Mouse (Mus musculus) ovary, postnatal 14 days (tissue): Measurements from ENCODE around the gene Ubr1.
"Not testable (repeated sequence)": the region's sequence is repeated elsewhere in the genome, so short reads cannot be mapped to it uniquely, and the experiment has no call there.

Experiments
- DNase-seq: peaks from one replicate; pipeline ENCODE4 v3.0.0; 2022; ENCODE audit warnings: low spot score

Ubr1 gene

GRCm38 (mm10) chr2:120970559-120971080 is at the start of gene Ubr1:
Gene Ubr1, minus strand, starts transcription at chr2:120970715.
- peak; percentile 71 for DNase-seq

DNA sequence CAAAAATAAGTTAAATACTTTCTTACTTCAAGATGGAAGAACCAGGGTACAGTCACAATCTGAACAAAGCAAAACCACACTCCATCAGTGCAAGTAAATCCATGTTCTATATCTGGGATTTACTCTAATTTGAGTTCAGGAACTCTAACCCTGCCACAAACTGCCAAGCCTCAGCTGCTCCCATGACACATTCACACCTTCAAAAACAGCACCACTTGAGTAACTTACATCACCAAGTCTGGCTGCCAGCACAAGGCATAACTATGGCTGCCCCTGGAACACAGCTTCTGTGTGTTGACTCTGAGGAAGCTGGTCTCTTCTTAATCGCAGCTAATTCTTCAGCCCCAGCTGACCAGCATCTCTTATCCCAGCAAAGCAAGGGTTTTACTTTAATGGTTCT is 46.6 kb upstream of the Ubr1 start:
- DNase-seq = no peak

- DNase-seq = no peak
These were observed 45.7 kb upstream of the Ubr1 start for GRCm38 (mm10) chr2:121016226-121016625.

DNA sequence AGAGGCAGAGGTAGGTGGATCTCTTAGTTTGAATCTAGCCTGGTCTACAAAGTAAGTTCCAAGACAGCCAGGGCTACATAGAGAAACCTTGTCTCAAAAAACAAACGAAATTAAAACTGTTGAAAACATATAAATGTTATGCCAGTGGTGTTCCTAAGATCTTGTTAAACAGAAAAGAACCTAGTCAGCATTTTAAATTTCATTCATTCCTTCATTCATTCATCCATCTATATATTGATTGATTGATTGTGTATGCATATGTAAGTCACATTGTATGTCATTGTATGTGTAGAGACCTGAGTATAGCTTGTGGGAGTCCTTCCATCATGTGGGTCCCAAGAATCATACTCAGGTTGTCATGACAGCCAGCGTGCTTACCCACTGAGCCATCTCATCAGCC is 45.0 kb upstream of the Ubr1 start:
- no peak for DNase-seq

DNA sequence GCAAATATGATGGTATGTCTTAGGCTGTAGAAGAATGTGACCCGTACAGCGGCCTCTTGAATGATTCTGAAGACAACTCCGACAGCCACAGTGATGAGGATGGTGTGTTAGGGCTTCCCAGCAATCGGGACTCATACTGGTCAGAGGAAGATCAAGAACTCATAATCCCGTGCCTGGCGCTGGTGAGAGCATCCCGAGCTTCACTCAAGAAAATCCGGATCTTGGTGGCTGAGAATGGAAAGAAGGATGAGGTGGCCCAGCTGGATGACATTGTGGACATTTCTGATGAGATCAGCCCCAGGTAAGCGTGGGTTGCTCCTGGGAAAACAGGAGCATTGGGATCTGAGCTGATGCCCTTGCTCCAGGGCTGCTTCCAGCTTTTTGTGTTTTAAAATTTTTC is 42.2 kb upstream of the Ubr1 start:
- DNase-seq = no peak

- no peak for DNase-seq
These were observed 38.7 kb upstream of the Ubr1 start for GRCm38 (mm10) chr2:121009071-121009677.

- no peak for DNase-seq
These were observed 38.1 kb upstream of the Ubr1 start for GRCm38 (mm10) chr2:121008664-121009007.

GRCm38 (mm10) chr2:121007925-121008663 is 37.6 kb upstream of the Ubr1 start, which contains the start of gene Ccndbp1:
Gene Ccndbp1, plus strand, starts transcription at chr2:121008403.
- DNase-seq = peak; percentile 93

DNA sequence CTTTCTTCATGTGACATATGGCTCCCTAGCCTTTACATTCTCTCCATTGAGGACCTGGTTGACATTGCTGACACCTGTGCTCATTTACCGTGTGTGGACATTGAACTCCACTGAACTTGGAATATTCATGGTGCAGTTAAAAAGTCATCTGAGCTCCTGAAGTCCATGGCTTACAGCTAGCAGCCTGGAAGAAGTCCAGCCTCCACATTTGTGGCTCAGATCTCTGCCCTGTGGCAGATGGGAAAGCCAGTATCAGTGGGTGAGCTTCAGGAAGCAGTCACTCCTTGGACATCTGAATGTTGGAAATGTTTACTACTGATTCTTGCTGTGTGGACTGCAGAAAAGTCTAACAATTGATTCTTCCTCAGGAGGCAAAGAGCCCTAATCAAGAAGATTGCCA is 36.5 kb upstream of the Ubr1 start:
- no peak for DNase-seq

DNA sequence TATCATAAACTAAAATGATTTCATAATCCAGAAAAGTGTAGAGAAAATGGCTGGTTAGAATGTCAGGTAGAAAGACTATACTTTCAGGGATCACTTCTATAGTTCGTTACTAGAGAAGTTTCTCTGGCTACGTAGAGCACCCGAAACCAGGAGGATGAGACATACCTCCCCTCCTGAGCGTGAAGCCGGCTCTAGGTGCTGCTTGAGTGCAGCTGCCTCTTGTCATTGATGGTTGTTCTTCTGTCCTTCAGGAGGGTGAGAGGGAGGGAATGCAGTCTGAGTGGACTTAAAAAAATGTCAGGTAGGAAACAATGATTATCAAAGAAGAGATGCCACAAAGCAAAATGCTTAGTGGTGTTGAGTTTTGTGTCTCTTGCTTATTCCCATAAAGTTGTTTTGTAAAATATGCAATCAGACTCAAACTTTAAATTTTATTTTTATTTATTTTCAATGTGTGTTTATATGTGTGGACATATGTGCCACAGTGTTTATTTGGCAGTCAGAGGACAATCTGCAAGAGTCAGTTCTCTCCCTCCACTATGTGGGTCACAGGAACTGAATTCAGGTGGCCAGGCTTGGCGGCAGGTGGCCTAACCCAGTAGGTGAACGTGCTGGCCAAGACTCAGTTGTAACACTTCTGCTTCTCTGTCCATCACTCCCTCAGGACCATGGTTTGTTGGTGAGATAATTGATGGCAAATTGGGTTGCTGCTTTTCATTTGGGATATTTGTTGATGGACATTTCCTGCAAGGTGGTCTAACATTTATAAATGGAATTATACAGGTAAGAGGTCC is 33.7 kb upstream of the Ubr1 start:
- DNase-seq = no peak

DNA sequence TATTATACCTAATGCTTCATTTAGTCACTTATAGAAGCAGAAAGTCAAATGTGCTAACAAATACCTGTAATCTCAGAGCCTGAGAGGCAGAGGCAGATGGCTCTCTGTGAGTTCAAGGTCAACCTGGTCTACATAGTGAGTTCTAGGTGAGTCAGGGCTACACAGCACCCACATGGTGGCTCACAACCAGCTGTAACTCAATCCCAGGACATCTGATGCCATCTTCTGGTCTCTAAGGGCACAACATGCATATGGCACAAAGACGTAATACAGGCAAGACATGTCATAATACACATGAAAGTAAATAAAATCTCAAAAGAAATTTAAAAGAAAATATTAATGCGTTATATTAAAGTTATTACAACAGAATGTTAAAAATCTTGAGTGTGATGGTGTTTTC is 33.1 kb upstream of the Ubr1 start:
- DNase-seq = no peak

- no peak for DNase-seq
These were observed 28.3 kb upstream of the Ubr1 start for GRCm38 (mm10) chr2:120998863-120999262.

DNA sequence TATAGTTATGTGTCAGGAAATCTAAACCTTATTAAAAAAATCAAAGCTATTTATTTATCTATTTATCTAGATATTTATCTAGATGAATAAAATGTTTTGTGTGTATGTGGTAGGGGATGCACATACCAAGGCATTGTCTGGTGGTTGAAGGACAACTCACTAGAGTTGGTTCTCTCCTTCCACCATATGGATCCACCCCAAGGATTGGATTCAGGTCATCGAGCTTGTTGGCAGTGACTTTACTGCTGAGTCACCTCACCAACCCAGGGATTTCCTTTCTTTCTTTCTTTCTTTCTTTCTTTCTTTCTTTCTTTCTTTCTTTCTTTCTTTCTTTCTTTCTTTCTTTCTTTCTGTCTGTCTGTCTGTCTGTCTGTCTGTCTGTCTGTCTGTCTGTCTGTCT is 26.1 kb upstream of the Ubr1 start:
- not testable (repeated sequence) for DNase-seq

- no peak for DNase-seq
These were observed 20.7 kb upstream of the Ubr1 start for GRCm38 (mm10) chr2:120991196-120991595.

- DNase-seq = no peak
These were observed 14.7 kb upstream of the Ubr1 start for GRCm38 (mm10) chr2:120985241-120985640.

DNA sequence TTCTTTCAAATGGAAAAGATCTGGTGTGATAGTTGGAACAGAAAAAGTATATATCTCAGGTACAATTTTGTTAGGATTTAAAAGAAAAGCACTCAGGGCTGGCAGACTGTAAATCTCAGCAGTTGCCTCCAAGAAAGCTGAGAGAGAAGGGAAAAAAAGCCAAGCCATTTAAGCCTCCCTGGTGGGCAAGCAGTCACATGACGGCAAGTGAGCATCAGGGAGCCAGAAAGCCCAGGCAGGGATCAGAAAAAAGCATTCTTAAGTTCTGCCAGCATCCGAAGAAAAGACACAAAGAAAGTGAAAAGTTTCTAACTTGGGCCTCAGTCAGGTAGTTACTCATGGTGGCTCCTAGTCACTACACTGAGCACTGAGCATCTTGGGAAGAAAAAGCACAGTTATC is 13.1 kb upstream of the Ubr1 start:
- DNase-seq = no peak

DNA sequence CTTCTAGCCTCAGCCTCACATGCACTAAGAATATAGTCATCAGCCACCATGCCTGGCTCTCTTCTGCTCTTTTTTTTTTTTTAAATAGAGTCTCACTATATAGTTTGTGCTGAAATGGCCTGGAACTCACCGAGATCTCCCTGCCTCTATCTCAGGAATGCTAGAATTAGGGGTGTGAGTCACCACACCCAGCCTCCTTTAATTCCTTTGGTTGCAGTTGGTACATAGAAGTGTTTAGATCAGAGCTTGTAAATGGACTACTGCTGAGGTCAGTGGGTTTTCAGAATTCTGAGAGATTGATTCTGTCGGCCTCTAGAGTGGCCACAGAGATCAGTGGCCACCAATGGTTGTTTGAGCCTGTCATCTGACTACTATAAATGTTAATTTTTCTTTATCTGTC is 10.3 kb upstream of the Ubr1 start:
- no peak for DNase-seq

DNA sequence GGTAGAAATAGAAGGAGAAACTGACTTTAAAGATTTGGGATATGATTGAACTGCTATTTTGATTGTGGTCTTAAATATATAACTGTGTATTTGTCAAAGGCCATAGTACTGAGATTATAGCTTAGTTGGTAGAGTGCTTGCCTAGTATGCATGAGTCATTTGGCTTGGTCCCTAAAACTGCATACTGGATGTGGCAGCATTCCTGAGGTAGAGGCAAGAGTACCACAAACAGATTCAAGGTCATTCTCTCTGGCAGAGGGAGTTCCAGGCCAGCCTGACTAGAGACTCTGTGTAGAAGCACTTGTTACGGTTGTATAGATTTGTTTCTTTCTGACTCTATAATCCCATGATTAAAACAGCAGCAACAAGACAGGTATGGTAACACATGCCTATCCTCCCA is 9.3 kb upstream of the Ubr1 start:
- DNase-seq = no peak

GRCm38 (mm10) chr2:120978693-120979037 is 8.2 kb upstream of the Ubr1 start:
- no peak for DNase-seq

DNA sequence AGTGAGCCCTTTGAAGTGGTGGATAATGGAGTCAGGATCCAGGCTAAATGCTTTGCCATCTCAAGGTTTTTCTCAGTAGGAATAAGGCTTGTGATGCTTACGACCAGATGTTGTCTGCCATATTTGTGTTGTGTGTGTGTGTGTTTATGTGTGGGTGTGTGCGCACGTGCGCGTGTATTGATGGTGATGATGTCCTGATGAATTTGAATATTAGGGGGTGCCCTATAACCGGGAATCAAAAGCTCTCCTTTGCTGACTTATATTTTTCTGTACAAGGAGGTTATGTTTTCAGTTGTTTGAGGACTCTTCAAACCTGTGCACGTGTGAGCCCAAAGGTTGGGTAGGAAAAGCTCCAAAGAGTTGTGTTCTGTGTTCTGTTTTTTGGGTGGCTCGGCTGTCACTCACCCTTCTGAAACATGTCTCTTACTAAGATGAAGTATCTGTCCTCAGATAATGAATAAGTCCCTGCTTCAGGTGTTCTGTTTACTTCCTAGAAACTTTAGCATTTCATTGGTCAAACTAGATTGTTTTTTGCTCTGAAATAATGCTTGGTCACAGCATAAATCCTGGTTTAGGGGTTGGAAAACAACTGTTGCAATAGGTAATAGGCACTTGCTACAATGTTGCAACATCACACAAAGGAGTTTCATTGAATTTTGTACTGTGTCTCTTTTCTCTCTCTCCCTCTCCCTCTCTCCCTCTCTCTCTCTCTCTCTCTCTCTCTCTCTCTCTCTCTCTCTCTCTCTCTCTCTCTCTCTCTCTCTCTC is 7.6 kb upstream of the Ubr1 start:
- DNase-seq = no peak

GRCm38 (mm10) chr2:120976990-120977925 is 6.7 kb upstream of the Ubr1 start, which contains the start of gene Tmem62:
Gene Tmem62, plus strand, starts transcription at chr2:120977017.
- DNase-seq = peak; percentile 54
